Mouse (Mus musculus): ENCODE measurements around the gene Map6.

- TF ChIP-seq CTCF (IDR thresholded peaks at IDR 0.05; ENCODE audit: low read depth) = no peak
- no peak for TF ChIP-seq EP300 (IDR thresholded peaks at IDR 0.05; ENCODE audit: low read depth)
Observed at GRCm38 (mm10) chr7:99295104-99295503, 27.9 kb downstream of the Map6 start.

Measured in liver, embryonic 14.5 days (tissue).